ENCODE assay signal across 8 mouse cellular contexts in genomic region chr6:71990371-71990837, GRCm38 (mm10).
A peak's percentile ranks its signal among the peaks of the same experiment; 100 is the strongest.
DNase-seq lines count a peak whose midpoint lies in the region; ATAC-seq and TF ChIP-seq lines count a peak whose summit lies in the region.

No protein-coding gene starts in this region.

- no peak for TF ChIP-seq POLR2A in kidney, adult 2 months (IDR thresholded peaks at IDR 0.05; ENCODE audit: low read depth, low read length)

- intact Hi-C loops in left cerebral cortex, postnatal 25 days (cut with DNase I) = no loop called here
- intact Hi-C loops in gastrocnemius, postnatal 14 days (cut with DNase I; ENCODE audit: low total_unique reads) = no loop called here

- H3K4me2 ChIP-seq in liver, embryonic 12.5 days = no peak overlapping the region

- no peaks in the 10 kb centered on the region for H3K27me3 ChIP-seq in kidney, adult 2 months (replicated peaks; ENCODE audit: control insufficient read depth, insufficient read depth, low read length)
- H3K27me3 ChIP-seq in embryonic facial prominence, embryonic 10.5 days (replicated peaks; ENCODE audit: low read depth, poor library complexity, severe bottlenecking) = no peaks in the 10 kb centered on the region
- H3K27me3 ChIP-seq in liver, embryonic 12.5 days (replicated peaks) = peaks cover 6% of the 10 kb centered on the region

- no peak for ATAC-seq in liver, embryonic 12.5 days

- DNase-seq in kidney, adult 2 months = no peak
- DNase-seq in kidney, adult 8-10 months = no peak
- DNase-seq in adrenal gland, postnatal 10 days = peak; percentile 75
- peak; percentile 44 for DNase-seq in embryonic facial prominence, embryonic 10.5 days (ENCODE audit: low spot score)
- no peak for DNase-seq in left cerebral cortex, postnatal 25 days (ENCODE audit: low spot score in 2 of 2)
- no peak for DNase-seq in gastrocnemius, postnatal 14 days
- DNase-seq in layer of hippocampus, adult 18-20 months (ENCODE audit: low spot score in 2 of 2) = no peak

- no peak for TF ChIP-seq CTCF in kidney, adult 2 months (conservative IDR thresholded peaks at IDR 0.05; ENCODE audit: insufficient read depth, insufficient read length, low read depth, low read length)

- no peaks in the 10 kb centered on the region for H3K9me3 ChIP-seq in embryonic facial prominence, embryonic 10.5 days
- H3K9me3 ChIP-seq in liver, embryonic 12.5 days (replicated peaks) = no peaks in the 10 kb centered on the region

- H3K4me1 ChIP-seq in kidney, adult 2 months (ENCODE audit: control insufficient read depth, insufficient read depth, low read length) = no peaks in the 10 kb centered on the region
- H3K4me1 ChIP-seq in embryonic facial prominence, embryonic 10.5 days = peaks cover 55% of the 10 kb centered on the region
- H3K4me1 ChIP-seq in liver, embryonic 12.5 days = peaks cover 23% of the 10 kb centered on the region

- WGBS in kidney, adult 2 months = 81% methylated on average over 8 of the region's 8 CpGs
- WGBS in embryonic facial prominence, embryonic 10.5 days = 57% methylated on average over 8 of the region's 8 CpGs
- 45% methylated on average over 8 of the region's 8 CpGs for WGBS in liver, embryonic 12.5 days (ENCODE audit: insufficient replicate concordance)

- no peak overlapping the region for H3K4me3 ChIP-seq in kidney, adult 2 months (ENCODE audit: insufficient read depth, low read depth, low read length)
- H3K4me3 ChIP-seq in embryonic facial prominence, embryonic 10.5 days = 0 out of 2 replicates have a peak overlapping the region, but pooled peaks have one; percentile 25
- H3K4me3 ChIP-seq in liver, embryonic 12.5 days = no peak overlapping the region

- H3K27ac ChIP-seq in kidney, adult 2 months (ENCODE audit: insufficient read depth, low read depth, low read length) = peak overlapping the region; percentile 35; the same call in 1 of the 2 replicates
- H3K27ac ChIP-seq in embryonic facial prominence, embryonic 10.5 days (replicated peaks) = peak overlapping the region; percentile 84
- peak overlapping the region; percentile 23 for H3K27ac ChIP-seq in liver, embryonic 12.5 days

- no peaks in the 10 kb centered on the region for H3K36me3 ChIP-seq in kidney, adult 2 months (ENCODE audit: control insufficient read depth, insufficient read depth, low read length)
- H3K36me3 ChIP-seq in embryonic facial prominence, embryonic 10.5 days (replicated peaks) = no peaks in the 10 kb centered on the region
- no peaks in the 10 kb centered on the region for H3K36me3 ChIP-seq in liver, embryonic 12.5 days

- no peak overlapping the region for H3K9ac ChIP-seq in liver, embryonic 12.5 days

Comparison
In these comparisons a context has a peak if more than half of its experiments do, and no peak if none do; other contexts are left out.
1. DNase-seq: peak in adrenal gland, postnatal 10 days (single experiment) and embryonic facial prominence, embryonic 10.5 days (single experiment); none in kidney, adult 2 months (single experiment), kidney, adult 8-10 months (0 of 2), left cerebral cortex, postnatal 25 days (0 of 2), gastrocnemius, postnatal 14 days (single experiment) and layer of hippocampus, adult 18-20 months (0 of 2).
2. H3K27ac ChIP-seq: peak in every context shown above with its lines; median percentile 84 in embryonic facial prominence, embryonic 10.5 days; 35 in kidney, adult 2 months; 23 in liver, embryonic 12.5 days.